Mouse (Mus musculus) left cerebral cortex, postnatal 10 days (tissue): ENCODE measurements around the gene Olfr736. TPM values are rescaled to one million over a fixed set of nuclear protein-coding genes. Genes with fewer than 3 reads are reported as not detected.

ENCODE experiments used
- DNase-seq, 2 experiments: peaks; one replicate each; pipeline ENCODE4 v3.0.0; 2021 to 2022; ENCODE audit warnings: low spot score in 2 of 2, mixed read lengths in 1 of 2; ENCODE audit errors: extremely low spot score in 1 of 2
- intact Hi-C: fragments of 180-260 bp; cut with DNase I; formaldehyde crosslinking; loops from one replicate; pipeline ENCODE4 v1.15.1; 2025
- total RNA-seq, 2 experiments: library from RNA; stranded (reverse); gene quantifications; 2 replicates each; pipeline ENCODE4 v1.2.3; 2021

Olfr736 gene
- not detected for total RNA-seq

- intact Hi-C loops: no loop called here
- no peak for DNase-seq
Measured at GRCm38 (mm10) chr14:50380863-50381262, at the start of gene Olfr736. Gene Olfr736, plus strand, starts transcription at chr14:50381163.

- intact Hi-C loops: no loop called here
- DNase-seq: no peak
Measured at GRCm38 (mm10) chr14:50348796-50349195, 32.2 kb upstream of the Olfr736 start, which contains the start of gene Olfr735. Gene Olfr735, minus strand, starts transcription at chr14:50348872.

GRCm38 (mm10) chr14:50352438-50352837 lies 28.5 kb upstream of the Olfr736 start:
- no peak for DNase-seq
- intact Hi-C loops: no loop called here

DNA sequence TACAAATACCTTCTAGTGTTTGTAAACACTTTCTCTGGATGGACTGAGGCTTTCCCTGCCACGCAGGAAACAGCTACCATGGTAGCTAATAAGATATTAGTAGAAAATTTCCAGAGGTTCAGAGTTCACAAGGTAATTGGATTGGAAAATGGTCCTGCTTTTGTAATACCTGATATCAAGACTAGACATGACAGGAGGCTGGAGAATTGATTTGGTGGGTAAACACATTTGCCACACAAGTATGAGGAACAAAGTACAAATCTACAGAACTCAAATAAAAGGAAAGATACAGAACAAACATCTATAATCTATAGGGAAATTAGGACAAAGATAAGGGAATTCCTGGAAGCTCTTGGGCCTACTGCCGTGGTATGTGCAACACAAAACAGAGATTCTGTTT lies 24.2 kb upstream of the Olfr736 start:
- DNase-seq: no peak
- intact Hi-C loops: no loop called here

- intact Hi-C loops: no loop called here
- DNase-seq: no peak
Measured at GRCm38 (mm10) chr14:50357593-50357992, 23.4 kb upstream of the Olfr736 start, which contains the start of gene Tlr11. Gene Tlr11, plus strand, starts transcription at chr14:50357914.

DNA sequence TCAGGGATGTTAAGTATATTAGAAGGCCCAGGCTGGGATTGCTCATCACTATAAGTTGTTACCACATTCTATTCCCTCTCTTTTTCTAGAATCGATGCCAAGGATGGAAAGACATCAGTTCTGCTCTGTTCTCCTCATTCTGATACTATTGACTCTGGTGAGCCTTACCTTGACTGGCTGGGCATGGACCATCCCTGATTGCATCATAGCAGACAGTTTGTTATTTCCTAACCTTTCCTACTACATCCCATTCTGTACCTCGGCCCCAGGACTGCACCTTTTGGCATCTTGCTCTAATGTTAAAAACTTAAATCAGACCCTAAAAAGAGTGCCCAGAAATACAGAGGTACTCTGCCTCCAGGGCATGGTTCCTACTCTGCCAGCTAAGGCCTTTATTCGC lies 20.5 kb upstream of the Olfr736 start:
- no peak for DNase-seq
- intact Hi-C loops: no loop called here

DNA sequence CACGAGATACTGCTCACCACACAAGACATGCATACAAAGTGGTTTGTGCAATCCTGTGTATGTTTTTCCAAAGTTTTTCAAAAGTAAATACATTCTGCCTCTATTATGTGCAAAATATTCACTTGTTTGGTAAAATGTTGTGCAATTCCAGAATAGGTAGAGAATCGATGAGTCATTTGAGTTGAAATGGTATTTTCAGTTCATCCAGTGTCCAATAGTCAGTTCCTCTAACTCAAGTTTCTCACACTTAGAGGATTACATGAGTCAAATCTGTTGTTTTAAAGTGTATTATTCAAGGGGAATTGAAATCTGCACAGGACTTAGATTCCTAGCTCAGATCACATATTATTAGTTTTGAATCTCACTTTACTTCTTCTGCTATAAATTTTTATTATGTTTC lies 17.4 kb upstream of the Olfr736 start:
- intact Hi-C loops: no loop called here
- no peak for DNase-seq

GRCm38 (mm10) chr14:50407268-50407667 lies 26.3 kb downstream of the Olfr736 start, which contains the start of gene Olfr738:
Gene Olfr738, plus strand, starts transcription at chr14:50407568.
- intact Hi-C loops: no loop called here
- DNase-seq: no peak

GRCm38 (mm10) chr14:50418326-50418725 lies 37.4 kb downstream of the Olfr736 start, which contains the start of gene Olfr739:
Gene Olfr739, plus strand, starts transcription at chr14:50418626.
- no peak for DNase-seq
- intact Hi-C loops: no loop called here

Other genes with a start within 250 kb of the Olfr736 start
- not detected for gene Olfr728, start 238.5 kb upstream of the Olfr736 start, total RNA-seq
- gene Olfr729, start 228.3 kb upstream of the Olfr736 start, total RNA-seq: not detected
- not detected for gene Olfr730, start 193.0 kb upstream of the Olfr736 start, total RNA-seq
- gene Olfr731, start 139.3 kb upstream of the Olfr736 start, total RNA-seq: not detected
- not detected for gene Olfr732, start 97.0 kb upstream of the Olfr736 start, total RNA-seq
- gene Olfr733, start 79.6 kb upstream of the Olfr736 start, total RNA-seq: not detected
- gene Olfr734, start 54.4 kb upstream of the Olfr736 start, total RNA-seq: not detected
- not detected for gene Olfr735, start 32.3 kb upstream of the Olfr736 start, total RNA-seq
- gene Tlr11, start 23.2 kb upstream of the Olfr736 start, total RNA-seq: not detected
- gene Olfr738, start 26.4 kb downstream of the Olfr736 start, total RNA-seq: not detected
- not detected for gene Olfr739, start 37.5 kb downstream of the Olfr736 start, total RNA-seq
- gene Olfr740, start 64.4 kb downstream of the Olfr736 start, total RNA-seq: not detected
- gene Olfr741, start 91.6 kb downstream of the Olfr736 start, total RNA-seq: not detected
- not detected for gene Olfr742, start 122.4 kb downstream of the Olfr736 start, total RNA-seq
- not detected for gene Olfr743, start 140.7 kb downstream of the Olfr736 start, total RNA-seq
- not detected for gene Olfr744, start 233.7 kb downstream of the Olfr736 start, total RNA-seq